Mouse (Mus musculus) heart, embryonic 11.5 days (tissue): ENCODE results near the gene Nes. TPM values are rescaled to one million over a fixed set of nuclear protein-coding genes. Genes with fewer than 3 reads are reported as not detected.

Source experiments
- ATAC-seq: fragments of 200-750 bp; cut with Nextera tagmentation; replicated peaks from 2 replicates; pipeline ENCODE4 v1.8.0; 2017; ENCODE audit warnings: moderate library complexity; ENCODE audit not compliant: insufficient number of reproducible peaks, low FRiP score, low TSS enrichment
- H3K27ac ChIP-seq: fragments of 300-500 bp; sonication (generic); 2 replicates; pipeline ENCODE4 v1.5.1; 2014; ENCODE audit warnings: mild to moderate bottlenecking, low read depth, low read length
- H3K27me3 ChIP-seq: fragments of 300-500 bp; sonication (generic); 2 replicates; pipeline ENCODE4 v1.6.1; 2014; ENCODE audit warnings: mild to moderate bottlenecking, low read length, mixed read lengths; ENCODE audit not compliant: control insufficient read depth, insufficient read depth
- H3K36me3 ChIP-seq: fragments of 300-500 bp; sonication (generic); 2 replicates; pipeline ENCODE4 v1.6.1; 2014; ENCODE audit warnings: mild to moderate bottlenecking, low read length, moderate library complexity, mixed read lengths; ENCODE audit not compliant: control insufficient read depth, insufficient read depth
- H3K4me1 ChIP-seq: fragments of 300-500 bp; sonication (generic); 2 replicates; pipeline ENCODE4 v1.6.1; 2014; ENCODE audit warnings: low read length; ENCODE audit not compliant: control insufficient read depth, insufficient read depth
- H3K4me2 ChIP-seq: fragments of 300-500 bp; sonication (generic); 2 replicates; pipeline ENCODE4 v1.6.1; 2014; ENCODE audit warnings: mild to moderate bottlenecking, moderate library complexity
- H3K4me3 ChIP-seq: fragments of 300-500 bp; sonication (generic); 2 replicates; pipeline ENCODE4 v1.5.1; 2014; ENCODE audit warnings: low read depth, low read length
- H3K9ac ChIP-seq: fragments of 300-500 bp; sonication (generic); 2 replicates; pipeline ENCODE4 v1.6.1; 2014; ENCODE audit warnings: mild to moderate bottlenecking, low read depth, low read length, moderate library complexity
- H3K9me3 ChIP-seq: fragments of 300-500 bp; sonication (generic); replicated peaks from 2 replicates; pipeline ENCODE4 v1.6.1; 2016; ENCODE audit warnings: low read length; ENCODE audit not compliant: control insufficient read depth
- WGBS: fragments of 180-500 bp; shearing (Covaris S2); extraction: QIAGEN DNeasy Blood & Tissue Kit; methylation state at CpG from one replicate; pipeline ENCODE4 v1.1.7; 2014; ENCODE audit not compliant: insufficient replicate concordance; 5-methylcytosine and 5-hydroxymethylcytosine counted together
- polyA plus RNA-seq: library from polyadenylated mRNA; unstranded; fragments of >200 nt; fragmentation: Nextera tagmentation; extraction: Ambion mirVana; gene quantifications from 2 replicates; pipeline ENCODE4 v1.2.1, GENCODE M21; 2014

The Nes gene
- polyA plus RNA-seq, 1 experiment from 2014 or later = 15.1 TPM

- H3K27ac ChIP-seq = no peak overlapping the region
- H3K4me2 ChIP-seq = no peak overlapping the region
- WGBS = 4% methylated on average over 17 of the region's 17 CpGs
- ATAC-seq = no peak
- H3K9me3 ChIP-seq = peaks cover 8% of the 10 kb centered on the region; the same call in 1 of the 2 replicates
- peaks cover 74% of the 10 kb centered on the region for H3K27me3 ChIP-seq
- H3K36me3 ChIP-seq = no peaks in the 10 kb centered on the region
- H3K9ac ChIP-seq = no peak overlapping the region
- peaks cover 9% of the 10 kb centered on the region; the same call in 1 of the 2 replicates for H3K4me1 ChIP-seq
- H3K4me3 ChIP-seq = no peak overlapping the region
Observed at GRCm38 (mm10) chr3:88002291-88002976, 31.6 kb downstream of the Nes start.

- Histone ChIP-seq H3K4me3 (no peak overlapping the region), H3K9ac (no peak overlapping the region), H3K27ac (no peak overlapping the region), H3K27me3 (peaks cover 42% of the 10 kb centered on the region), H3K9me3 (peaks cover 8% of the 10 kb centered on the region; the same call in 1 of the 2 replicates), H3K4me2 (no peak overlapping the region), H3K4me1 (no peaks in the 10 kb centered on the region), H3K36me3 (no peaks in the 10 kb centered on the region)
- no peak for ATAC-seq
- WGBS = 68% methylated on average over 18 of the region's 18 CpGs
Observed at GRCm38 (mm10) chr3:88005822-88006786, 35.2 kb downstream of the Nes start.

GRCm38 (mm10) chr3:88010634-88011265 lies 39.9 kb downstream of the Nes start:
- Histone ChIP-seq H3K4me3 (no peak overlapping the region), H3K4me2 (no peak overlapping the region), H3K27ac (no peak overlapping the region), H3K4me1 (no peaks in the 10 kb centered on the region), H3K9ac (no peak overlapping the region), H3K36me3 (no peaks in the 10 kb centered on the region), H3K9me3 (0 out of 2 replicates have a peak, but pooled peaks cover 4% of the 10 kb centered on the region), H3K27me3 (peaks cover 7% of the 10 kb centered on the region)
- no peak for ATAC-seq
- WGBS = 11% methylated on average over 6 of the region's 6 CpGs

- peaks cover 13% of the 10 kb centered on the region for H3K4me1 ChIP-seq
- peaks cover 80% of the 10 kb centered on the region for H3K27me3 ChIP-seq
- no peak overlapping the region for H3K27ac ChIP-seq
- peak overlapping the region; percentile 23 for H3K9ac ChIP-seq
- ATAC-seq = peak; percentile 83
- no peaks in the 10 kb centered on the region; the same call in 1 of the 2 replicates for H3K9me3 ChIP-seq
- H3K36me3 ChIP-seq = no peaks in the 10 kb centered on the region
- 2% methylated on average over 66 of the region's 66 CpGs for WGBS
- H3K4me3 ChIP-seq = peak overlapping the region; percentile 46
- peak overlapping the region; percentile 82 for H3K4me2 ChIP-seq
Observed at GRCm38 (mm10) chr3:88022322-88023191, 51.7 kb downstream of the Nes start.

- peak overlapping the region; percentile 82 for H3K4me2 ChIP-seq
- WGBS = under 1% methylated on average over 81 of the region's 81 CpGs
- ATAC-seq = no peak; the same call in 1 of the 2 replicates
Observed at GRCm38 (mm10) chr3:88023192-88024074, 52.6 kb downstream of the Nes start.

GRCm38 (mm10) chr3:88026823-88027222 lies 55.9 kb downstream of the Nes start:
- WGBS = 59% methylated on average over 7 of the region's 7 CpGs
- H3K27ac ChIP-seq = no peak overlapping the region
- H3K4me1 ChIP-seq = peaks cover 13% of the 10 kb centered on the region
- no peaks in the 10 kb centered on the region for H3K36me3 ChIP-seq
- H3K4me3 ChIP-seq = no peak overlapping the region
- H3K4me2 ChIP-seq = no peak overlapping the region
- ATAC-seq = no peak
- peaks cover 7% of the 10 kb centered on the region; the same call in 1 of the 2 replicates for H3K9me3 ChIP-seq
- H3K27me3 ChIP-seq = peaks cover 76% of the 10 kb centered on the region
- H3K9ac ChIP-seq = no peak overlapping the region

More at GRCm38 (mm10) chr3:88023192-88024074, 52.6 kb downstream of the Nes start:
- H3K36me3 ChIP-seq = no peaks in the 10 kb centered on the region
- H3K4me1 ChIP-seq = peaks cover 13% of the 10 kb centered on the region
- H3K27ac ChIP-seq = no peak overlapping the region
- H3K27me3 ChIP-seq = peaks cover 75% of the 10 kb centered on the region
- H3K9me3 ChIP-seq = peaks cover 6% of the 10 kb centered on the region; the same call in 1 of the 2 replicates
- peak overlapping the region; percentile 23; the same call in 1 of the 2 replicates for H3K9ac ChIP-seq
- peak overlapping the region; percentile 46 for H3K4me3 ChIP-seq

GRCm38 (mm10) chr3:88027434-88028186 lies 56.7 kb downstream of the Nes start, which contains the start of gene Hapln2:
TSS of gene Hapln2 (minus strand) at chr3:88027583.
- Histone ChIP-seq H3K4me3 (no peak within 1 kb of the TSS), H3K27ac (no peak within 1 kb of the TSS), H3K4me2 (no peak within 1 kb of the TSS), H3K9ac (no peak within 1 kb of the TSS), H3K4me1 (peaks cover 9% of the 10 kb centered on the region), H3K9me3 (peaks cover 7% of the 10 kb centered on the region; the same call in 1 of the 2 replicates), H3K36me3 (no peaks in the 10 kb centered on the region), H3K27me3 (peaks cover 72% of the 10 kb centered on the region)
- ATAC-seq = no peak
- 47% methylated on average over 5 of the region's 5 CpGs for WGBS
